Mouse (Mus musculus) CH12.LX (cell line): ENCODE measurements at regions not wholly inside any gene's neighbourhood (a gene's known extent, or its start where the extent isn't known, plus 50 kb on each side); places are given as distances from the start of the nearest gene placed in this dataset.

Experiments
- CTCF ChIP-seq, 2 experiments: IDR thresholded peaks in 1 of 2; conservative IDR thresholded peaks in 1 of 2; 2 replicates each; pipeline ENCODE4 v1.5.1; 2011 to 2012; ENCODE audit warnings: low read depth in 2 of 2, low read length in 2 of 2, improper control_type of control experiment in 1 of 2, inconsistent platforms in 1 of 2, mild to moderate bottlenecking in 1 of 2, moderate library complexity in 1 of 2
- EP300 ChIP-seq: IDR thresholded peaks from 2 replicates; pipeline ENCODE4 v1.6.1; 2011; ENCODE audit warnings: low read length, improper control_type of control experiment
- GABPA ChIP-seq: IDR thresholded peaks from 2 replicates; pipeline ENCODE4 v1.6.1; 2012; ENCODE audit warnings: low read depth, low read length, improper control_type of control experiment, inconsistent platforms; ENCODE audit not compliant: insufficient replicate concordance
- HCFC1 ChIP-seq: IDR thresholded peaks from 2 replicates; pipeline ENCODE4 v1.6.1; 2012; ENCODE audit warnings: low read depth, mild to moderate bottlenecking, inconsistent platforms, low read length, improper control_type of control experiment
- IRF4 ChIP-seq: IDR thresholded peaks from 2 replicates; pipeline ENCODE4 v1.6.1; 2014; ENCODE audit warnings: low read depth, mild to moderate bottlenecking, inconsistent platforms, low read length, improper control_type of control experiment
- MAX ChIP-seq: IDR thresholded peaks from 2 replicates; pipeline ENCODE4 v1.6.1; 2011; ENCODE audit warnings: low read length, improper control_type of control experiment
- POLR2A ChIP-seq: IDR thresholded peaks from 2 replicates; pipeline ENCODE4 v1.6.1; 2011; ENCODE audit warnings: low read depth, mild to moderate bottlenecking, improper control_type of control experiment, low read length
- SMC3 ChIP-seq: IDR thresholded peaks from 2 replicates; pipeline ENCODE4 v1.6.1; 2011; ENCODE audit warnings: low read depth, low read length, improper control_type of control experiment
- TBP ChIP-seq: conservative IDR thresholded peaks from 2 replicates; pipeline ENCODE4 v1.6.1; 2011; ENCODE audit warnings: low read depth, low read length, improper control_type of control experiment
- UBTF ChIP-seq: IDR thresholded peaks from 2 replicates; pipeline ENCODE4 v1.6.1; 2012; ENCODE audit warnings: low read depth, mild to moderate bottlenecking, inconsistent platforms, low read length, improper control_type of control experiment, moderate library complexity
- USF2 ChIP-seq: conservative IDR thresholded peaks from 2 replicates; pipeline ENCODE4 v1.6.1; 2011; ENCODE audit warnings: low read depth, low read length, improper control_type of control experiment
- ZNF384 ChIP-seq: IDR thresholded peaks from 2 replicates; pipeline ENCODE4 v1.6.1; 2012; ENCODE audit warnings: low read depth, low read length, improper control_type of control experiment, inconsistent platforms

GRCm38 (mm10) chr7:40245188-40245587 is 652.9 kb upstream of the Vstm2b start:
- TF ChIP-seq UBTF (no peak), TBP (no peak), USF2 (no peak), HCFC1 (no peak), ZNF384 (no peak), EP300 (no peak), SMC3 (no peak), POLR2A (no peak), CTCF (conservative IDR thresholded peaks at IDR 0.05 in 1 of 2, IDR thresholded peaks at IDR 0.05 in 1 of 2; ENCODE audit: low read depth in 2 of 2, low read length in 2 of 2) (no peak), GABPA (no peak), IRF4 (no peak), MAX (no peak)
